Mouse (Mus musculus) embryonic facial prominence, embryonic 13.5 days (tissue): ENCODE measurements at regions not wholly inside any gene's neighbourhood (a gene's known extent, or its start where the extent isn't known, plus 50 kb on each side); places are given as distances from the start of the nearest gene placed in this dataset.
A peak's percentile ranks its signal among the peaks of the same experiment; 100 is the strongest.

ENCODE experiments used
- ATAC-seq: fragments of 200-750 bp; cut with Nextera tagmentation; 2 replicates; pipeline ENCODE4 v1.8.0; 2017; ENCODE audit warnings: low read depth; ENCODE audit not compliant: insufficient number of reproducible peaks, insufficient read depth, low FRiP score, low TSS enrichment
- H3K27ac ChIP-seq: fragments of 300-500 bp; sonication (generic); 2 replicates; pipeline ENCODE4 v1.5.1; 2015; ENCODE audit warnings: moderate library complexity, mild to moderate bottlenecking, inconsistent platforms
- H3K27me3 ChIP-seq: fragments of 300-500 bp; sonication (generic); 2 replicates; pipeline ENCODE4 v1.6.1; 2015; ENCODE audit warnings: mild to moderate bottlenecking, inconsistent platforms
- H3K36me3 ChIP-seq: fragments of 300-500 bp; sonication (generic); 2 replicates; pipeline ENCODE4 v1.6.1; 2015; ENCODE audit warnings: mild to moderate bottlenecking, inconsistent platforms
- H3K4me1 ChIP-seq: fragments of 300-500 bp; sonication (generic); 2 replicates; pipeline ENCODE4 v1.6.1; 2015; ENCODE audit warnings: inconsistent platforms
- H3K4me2 ChIP-seq: fragments of 300-500 bp; sonication (generic); 2 replicates; pipeline ENCODE4 v1.6.1; 2015; ENCODE audit warnings: moderate library complexity, mild to moderate bottlenecking, inconsistent platforms
- H3K4me3 ChIP-seq: fragments of 300-500 bp; sonication (generic); 2 replicates; pipeline ENCODE4 v1.5.1; 2015; ENCODE audit warnings: mild to moderate bottlenecking, inconsistent platforms
- H3K9ac ChIP-seq: fragments of 300-500 bp; sonication (generic); 2 replicates; pipeline ENCODE4 v1.6.1; 2015; ENCODE audit warnings: mild to moderate bottlenecking, inconsistent platforms
- H3K9me3 ChIP-seq: fragments of 300-500 bp; sonication (generic); 2 replicates; pipeline ENCODE4 v1.6.1; 2016; ENCODE audit warnings: inconsistent platforms
- WGBS: fragments of 180-500 bp; shearing (Covaris S2); methylation state at CpG from one replicate; pipeline ENCODE4 v1.1.7; 2015; ENCODE audit warnings: mixed read lengths; 5-methylcytosine and 5-hydroxymethylcytosine counted together

DNA sequence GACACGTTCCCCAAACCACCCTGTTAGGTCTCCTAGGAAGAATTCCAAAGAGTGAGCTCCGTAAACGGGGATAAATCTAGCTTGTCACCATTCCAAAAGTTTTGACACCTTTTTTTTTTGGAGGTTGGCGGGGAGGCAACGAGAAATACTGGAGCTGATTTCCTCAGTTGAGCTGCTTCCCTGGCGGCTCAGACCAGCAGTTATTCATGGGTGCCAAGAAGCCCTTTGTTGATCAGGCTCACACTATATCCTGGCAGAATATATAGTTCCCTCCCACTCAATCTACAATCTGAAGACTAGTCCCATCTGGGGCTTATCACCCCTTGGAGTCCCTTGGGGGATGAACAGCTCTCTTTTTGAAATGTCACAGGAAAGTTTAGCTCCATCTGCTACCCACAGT, 77.5 kb upstream of the Tiam2 start:
- no peak overlapping the region for H3K4me3 ChIP-seq
- no peaks in the 10 kb centered on the region for H3K9me3 ChIP-seq
- WGBS: 81% methylated on average over 6 of the region's 6 CpGs
- H3K4me2 ChIP-seq: no peak overlapping the region
- H3K9ac ChIP-seq: no peak overlapping the region
- no peak overlapping the region for H3K27ac ChIP-seq
- H3K36me3 ChIP-seq: peaks cover 14% of the 10 kb centered on the region; the same call in 1 of the 2 replicates
- H3K27me3 ChIP-seq: no peaks in the 10 kb centered on the region
- peaks cover 7% of the 10 kb centered on the region; the same call in 1 of the 2 replicates for H3K4me1 ChIP-seq
- no peak for ATAC-seq

DNA sequence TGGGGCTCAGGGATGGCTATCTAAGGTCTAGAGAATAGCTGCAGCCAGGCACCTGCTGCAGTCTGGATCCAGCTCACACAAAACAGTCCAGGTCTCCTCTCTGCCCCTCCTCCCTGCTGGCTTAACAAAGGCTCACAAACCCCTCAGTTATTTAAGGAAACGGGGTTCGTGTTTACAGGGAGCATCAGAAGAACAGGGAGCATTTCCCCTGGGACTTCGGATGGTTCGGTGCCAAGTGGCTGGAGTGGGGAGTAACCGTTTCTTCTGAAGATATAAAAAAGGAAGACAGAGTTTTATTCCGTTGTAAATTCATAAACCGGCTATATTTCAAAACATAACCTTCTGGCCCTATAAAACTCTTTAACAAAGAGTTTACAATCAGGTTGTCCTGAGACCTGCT, 77.1 kb upstream of the Tiam2 start:
- Histone ChIP-seq H3K9me3 (no peaks in the 10 kb centered on the region), H3K4me1 (peaks cover 7% of the 10 kb centered on the region; the same call in 1 of the 2 replicates), H3K36me3 (peaks cover 16% of the 10 kb centered on the region; the same call in 1 of the 2 replicates), H3K27me3 (no peaks in the 10 kb centered on the region), H3K9ac (no peak overlapping the region), H3K4me2 (no peak overlapping the region), H3K27ac (no peak overlapping the region), H3K4me3 (no peak overlapping the region)
- ATAC-seq: no peak
- 83% methylated on average over 7 of the region's 7 CpGs for WGBS

DNA sequence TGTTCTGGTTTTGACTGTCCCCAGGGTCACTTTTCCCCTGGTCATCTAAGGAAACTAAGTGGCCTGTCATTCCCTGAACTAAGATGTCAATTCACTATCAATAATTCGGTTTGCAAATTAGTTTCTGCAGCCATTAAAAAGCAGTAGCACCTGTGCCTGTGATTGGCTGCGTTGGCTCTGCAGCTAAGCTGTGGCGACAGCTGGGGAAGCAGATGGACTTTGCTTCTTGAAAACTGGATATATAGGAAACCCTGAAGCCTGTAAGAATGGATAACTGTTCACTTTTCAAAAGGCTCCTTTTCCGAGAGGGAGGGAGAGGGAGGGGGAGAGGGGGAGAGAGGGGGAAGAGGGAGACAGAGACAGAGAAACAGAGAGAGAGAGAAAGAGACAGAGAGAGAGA, 75.2 kb upstream of the Tiam2 start:
- Histone ChIP-seq H3K9me3 (no peaks in the 10 kb centered on the region), H3K4me2 (no peak overlapping the region), H3K9ac (no peak overlapping the region), H3K4me1 (no peaks in the 10 kb centered on the region), H3K27me3 (no peaks in the 10 kb centered on the region), H3K36me3 (peaks cover 20% of the 10 kb centered on the region; the same call in 1 of the 2 replicates), H3K4me3 (no peak overlapping the region), H3K27ac (no peak overlapping the region)
- WGBS: 87% methylated on average over 4 of the region's 4 CpGs
- no peak for ATAC-seq

DNA sequence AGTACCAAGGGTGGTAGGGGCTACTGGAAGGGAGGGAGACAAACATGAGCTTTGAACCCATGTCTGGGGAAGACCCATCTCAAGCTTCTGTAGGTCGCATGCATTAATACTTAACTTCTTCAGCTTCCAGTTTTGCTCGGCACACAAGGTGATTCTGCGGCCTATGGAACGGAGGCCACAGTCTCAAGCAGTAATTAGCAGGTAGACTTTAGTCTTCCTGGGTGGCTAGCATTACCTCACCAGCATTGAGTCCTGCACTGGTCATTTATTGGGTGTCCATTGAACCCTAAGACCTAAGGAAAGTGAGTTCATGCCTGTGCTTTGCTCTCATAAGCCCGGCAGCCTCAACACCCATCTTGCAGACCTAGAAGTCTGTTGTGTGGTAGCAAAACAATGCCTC, 74.4 kb upstream of the Tiam2 start:
- Histone ChIP-seq H3K4me1 (no peaks in the 10 kb centered on the region), H3K27ac (no peak overlapping the region), H3K9ac (no peak overlapping the region), H3K9me3 (no peaks in the 10 kb centered on the region), H3K4me3 (no peak overlapping the region), H3K36me3 (peaks cover 26% of the 10 kb centered on the region; the same call in 1 of the 2 replicates), H3K4me2 (no peak overlapping the region), H3K27me3 (no peaks in the 10 kb centered on the region)
- 94% methylated on average over 5 of the region's 5 CpGs for WGBS
- no peak for ATAC-seq

DNA sequence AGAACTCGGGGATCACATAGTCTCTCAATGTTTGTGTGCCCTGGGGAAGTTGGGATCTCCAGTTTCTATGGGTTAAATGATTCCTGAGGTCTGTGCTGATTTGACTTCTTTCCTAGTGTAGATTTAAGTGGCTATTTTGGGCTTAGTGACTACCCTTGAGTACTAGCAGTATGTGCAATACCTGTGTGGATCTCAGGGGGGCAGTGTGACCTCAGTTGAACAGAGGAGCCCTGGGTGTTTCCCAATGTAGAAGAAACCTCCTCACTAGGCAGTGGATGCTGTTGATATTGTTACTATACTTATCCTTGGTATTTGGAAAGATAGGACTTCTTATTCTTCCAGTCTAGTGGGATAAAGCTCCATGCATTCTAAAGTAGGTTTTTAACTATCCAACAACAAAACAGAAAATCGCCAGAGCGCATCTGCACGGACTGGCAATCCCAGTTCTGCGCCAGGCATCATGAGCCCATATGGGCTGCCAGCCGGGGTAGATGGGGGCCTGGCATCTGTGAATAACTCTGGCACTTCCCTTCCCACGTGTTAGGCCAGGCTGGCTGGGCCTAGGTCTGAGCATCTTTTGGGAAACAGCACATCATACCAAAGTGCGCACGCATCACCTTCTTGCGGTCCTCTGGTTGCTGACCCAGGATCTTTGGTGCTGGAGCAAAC, 72.7 kb upstream of the Tiam2 start:
- no peak for ATAC-seq
- H3K27me3 ChIP-seq: no peaks in the 10 kb centered on the region
- WGBS: 89% methylated on average over 10 of the region's 10 CpGs
- no peaks in the 10 kb centered on the region for H3K9me3 ChIP-seq
- no peaks in the 10 kb centered on the region for H3K4me1 ChIP-seq
- no peak overlapping the region for H3K9ac ChIP-seq
- H3K4me2 ChIP-seq: no peak overlapping the region
- H3K4me3 ChIP-seq: no peak overlapping the region
- H3K27ac ChIP-seq: no peak overlapping the region
- H3K36me3 ChIP-seq: peaks cover 29% of the 10 kb centered on the region; the same call in 1 of the 2 replicates

DNA sequence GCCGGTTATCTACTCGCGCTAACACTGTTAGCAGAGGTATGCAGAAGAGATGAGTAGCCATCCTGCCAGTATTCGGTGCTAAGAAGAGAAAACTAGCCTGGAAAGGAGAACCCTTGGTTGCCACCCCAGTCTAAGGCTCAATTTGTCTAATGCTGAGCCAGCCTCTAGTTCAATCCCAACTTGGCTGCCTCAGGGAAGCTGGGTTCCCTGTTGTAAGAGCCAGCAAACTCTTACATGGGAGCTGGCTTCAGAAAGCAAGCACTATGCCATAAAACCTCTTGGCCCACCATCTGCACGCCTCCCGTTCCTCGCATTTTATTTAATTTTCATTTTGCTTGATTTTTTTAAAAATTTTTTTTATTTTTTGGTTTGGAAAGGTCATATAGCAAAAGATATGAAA, 69.6 kb upstream of the Tiam2 start:
- H3K9me3 ChIP-seq: no peaks in the 10 kb centered on the region
- H3K4me2 ChIP-seq: no peak overlapping the region
- ATAC-seq: no peak
- no peaks in the 10 kb centered on the region for H3K4me1 ChIP-seq
- no peak overlapping the region for H3K27ac ChIP-seq
- H3K9ac ChIP-seq: no peak overlapping the region
- H3K27me3 ChIP-seq: no peaks in the 10 kb centered on the region
- no peak overlapping the region for H3K4me3 ChIP-seq
- peaks cover 19% of the 10 kb centered on the region; the same call in 1 of the 2 replicates for H3K36me3 ChIP-seq
- 95% methylated on average over 7 of the region's 7 CpGs for WGBS

DNA sequence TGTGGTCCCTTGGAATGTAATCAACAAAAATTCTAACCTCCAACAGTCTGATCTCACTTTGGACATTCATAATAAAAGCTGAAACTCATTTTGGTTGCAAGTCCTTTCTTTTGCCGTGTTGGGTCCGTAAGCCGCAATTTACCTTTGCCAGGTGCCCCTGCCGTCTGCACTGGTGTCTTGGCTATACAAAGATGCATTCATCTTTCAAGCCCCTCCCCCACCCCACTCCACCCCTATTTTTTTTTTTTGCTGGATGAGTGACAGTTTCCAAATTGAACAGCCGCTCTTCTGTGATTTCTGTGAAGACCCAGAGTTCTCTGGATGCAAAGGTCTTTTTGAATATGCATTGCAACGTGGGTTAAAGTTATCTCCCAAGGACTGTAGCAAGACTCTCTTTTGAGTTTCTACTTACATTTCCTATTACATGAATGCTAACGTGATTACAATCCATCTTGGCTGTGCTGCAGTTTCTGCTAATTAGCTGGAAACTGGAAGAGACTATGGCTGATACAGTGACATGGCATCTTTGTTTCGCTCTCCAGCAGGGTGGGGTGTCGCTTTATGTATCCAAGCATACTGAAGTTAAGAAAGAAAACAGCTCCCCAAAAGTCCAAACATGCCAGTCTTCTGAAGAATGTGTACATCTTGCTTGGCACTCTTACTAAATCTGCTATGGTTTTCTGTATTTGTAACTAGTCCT, 67.4 kb upstream of the Tiam2 start:
- no peak overlapping the region for H3K4me3 ChIP-seq
- no peaks in the 10 kb centered on the region for H3K4me1 ChIP-seq
- H3K4me2 ChIP-seq: no peak overlapping the region
- H3K9me3 ChIP-seq: no peaks in the 10 kb centered on the region
- peaks cover 16% of the 10 kb centered on the region; the same call in 1 of the 2 replicates for H3K36me3 ChIP-seq
- WGBS: 61% methylated on average over 9 of the region's 9 CpGs
- H3K27ac ChIP-seq: no peak overlapping the region
- H3K9ac ChIP-seq: no peak overlapping the region
- ATAC-seq: no peak
- no peaks in the 10 kb centered on the region for H3K27me3 ChIP-seq

DNA sequence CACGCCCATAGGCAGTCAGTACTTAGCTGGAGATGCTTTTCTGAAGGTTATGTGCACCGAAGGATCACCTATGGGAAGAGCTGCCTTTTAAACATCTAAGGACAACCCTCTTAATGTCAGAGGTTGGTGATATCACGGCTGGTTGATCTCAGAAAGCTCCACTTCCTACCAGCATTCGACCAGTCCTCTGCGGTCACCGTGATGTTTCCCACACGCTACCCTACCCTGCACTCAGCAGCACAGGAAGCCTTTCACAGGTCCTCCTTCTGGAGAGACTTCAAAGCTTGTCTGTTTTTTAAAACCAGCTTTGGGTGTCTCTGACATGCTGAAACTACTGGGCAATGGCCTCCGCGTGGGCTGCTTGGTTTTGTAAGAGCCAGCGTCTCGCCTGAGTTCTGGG, 65.6 kb upstream of the Tiam2 start:
- Histone ChIP-seq H3K9ac (no peak overlapping the region), H3K4me3 (no peak overlapping the region), H3K4me2 (no peak overlapping the region), H3K9me3 (no peaks in the 10 kb centered on the region), H3K27ac (no peak overlapping the region), H3K4me1 (no peaks in the 10 kb centered on the region), H3K36me3 (peaks cover 10% of the 10 kb centered on the region; the same call in 1 of the 2 replicates), H3K27me3 (no peaks in the 10 kb centered on the region)
- no peak for ATAC-seq
- WGBS: 91% methylated on average over 11 of the region's 11 CpGs

DNA sequence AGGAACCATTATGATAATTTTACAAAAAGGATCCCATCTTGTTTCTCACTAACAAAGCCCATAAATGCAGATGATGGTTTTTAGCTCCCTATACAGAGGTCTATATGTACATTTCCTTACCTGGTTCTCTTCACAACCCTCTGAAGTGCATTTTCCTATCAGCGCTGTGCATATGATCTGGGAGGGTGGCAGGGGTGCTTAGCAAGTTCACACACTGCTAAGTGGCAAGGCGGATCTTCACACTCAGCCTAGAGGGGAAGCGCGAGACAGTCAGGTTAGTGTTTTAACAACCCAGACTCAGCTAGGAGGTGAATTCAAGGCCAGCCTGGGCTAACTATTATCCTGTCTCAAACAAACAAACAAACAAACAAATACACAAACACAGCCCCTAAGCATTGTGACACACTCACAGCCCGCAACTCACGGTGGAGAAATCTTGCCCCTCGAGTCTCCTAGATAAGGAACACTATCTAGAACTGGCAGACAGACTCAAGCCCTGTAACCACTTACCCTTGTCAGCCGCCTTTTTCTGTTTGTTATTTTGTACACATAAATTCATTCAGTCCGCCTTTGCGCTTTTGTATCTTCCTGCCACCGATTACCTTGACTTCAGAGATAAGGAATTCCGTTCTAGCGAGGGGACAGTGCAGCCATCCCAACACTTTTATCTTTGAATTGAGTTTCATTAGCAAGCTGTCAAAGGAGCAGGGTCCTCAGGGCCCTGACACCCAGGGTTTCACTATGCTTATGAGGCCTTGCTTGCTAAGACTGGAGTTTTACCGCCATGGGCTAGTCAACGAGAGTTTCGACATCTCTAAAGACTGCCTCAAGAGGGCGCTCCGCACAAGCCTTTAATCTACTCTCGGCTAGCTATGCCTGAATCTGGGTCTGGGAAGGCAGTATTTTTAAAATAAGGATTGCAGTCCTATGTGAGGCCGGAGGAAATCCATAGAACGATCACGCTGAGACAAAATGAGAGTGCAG, 53.0 kb upstream of the Tiam2 start:
- H3K9me3 ChIP-seq: no peaks in the 10 kb centered on the region
- no peak overlapping the region for H3K4me3 ChIP-seq
- peaks cover 15% of the 10 kb centered on the region for H3K4me1 ChIP-seq
- no peak overlapping the region for H3K9ac ChIP-seq
- no peak overlapping the region for H3K4me2 ChIP-seq
- no peak for ATAC-seq
- WGBS: 48% methylated on average over 22 of the region's 22 CpGs
- H3K27ac ChIP-seq: no peak overlapping the region
- no peaks in the 10 kb centered on the region for H3K27me3 ChIP-seq
- no peaks in the 10 kb centered on the region for H3K36me3 ChIP-seq

DNA sequence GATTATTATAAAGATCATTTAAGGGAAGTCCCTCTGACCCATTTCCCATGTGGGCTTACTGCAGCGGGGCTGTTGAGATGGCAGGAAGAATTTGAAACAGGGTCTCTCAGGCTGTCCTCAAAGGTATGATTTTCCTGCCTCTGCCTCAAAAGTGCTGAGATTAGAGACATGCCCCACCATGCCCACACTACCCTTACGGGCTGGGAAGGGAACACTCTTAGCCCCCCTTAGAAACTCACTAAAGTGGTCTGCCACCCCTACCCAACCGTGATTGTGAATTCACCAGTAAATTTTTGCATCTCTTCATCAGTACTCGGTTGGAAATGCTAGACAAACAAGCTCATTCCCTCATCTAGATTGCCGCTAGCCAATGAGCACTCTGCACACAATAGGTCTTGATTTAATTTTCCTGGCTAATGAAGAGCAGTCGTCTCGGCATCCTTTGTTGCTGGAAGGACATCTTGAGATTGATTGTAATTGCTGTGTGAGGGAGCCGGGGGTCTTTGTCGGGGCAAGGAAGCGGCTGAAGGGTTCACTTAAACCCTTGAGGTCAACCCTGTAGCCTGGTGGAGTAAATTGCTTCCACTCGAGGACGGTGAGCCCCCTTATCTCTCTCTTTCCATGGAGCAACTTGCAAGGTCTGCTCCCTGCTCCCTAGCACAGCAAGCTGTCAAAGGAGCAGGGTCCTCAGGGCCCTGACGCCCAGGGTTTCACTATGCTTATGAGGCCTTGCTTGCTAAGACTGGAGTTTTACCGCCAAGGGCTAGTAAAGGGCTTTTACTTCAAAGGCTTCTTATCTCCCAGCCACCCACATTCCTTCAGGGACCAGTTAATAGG, 51.7 kb upstream of the Tiam2 start:
- Histone ChIP-seq H3K36me3 (no peaks in the 10 kb centered on the region), H3K4me3 (no peak overlapping the region), H3K9me3 (no peaks in the 10 kb centered on the region), H3K4me2 (0 out of 2 replicates have a peak overlapping the region, but pooled peaks have one; percentile 17), H3K4me1 (peaks cover 21% of the 10 kb centered on the region), H3K9ac (no peak overlapping the region), H3K27me3 (no peaks in the 10 kb centered on the region), H3K27ac (peak overlapping the region; percentile 71)
- no peak for ATAC-seq
- 13% methylated on average over 14 of the region's 14 CpGs for WGBS
